Mouse (Mus musculus) natural killer cell, adult 2 months (primary cell): Measurements from ENCODE around the gene Tagap1.
"Not testable (repeated sequence)": the region's sequence is repeated elsewhere in the genome, so short reads cannot be mapped to it uniquely, and the experiment has no call there.

Source experiments
- DNase-seq, 2 experiments: peaks; one replicate each; pipeline ENCODE4 v3.0.0; 2022; ENCODE audit warnings: low spot score in 2 of 2

Gene Tagap1

GRCm38 (mm10) chr17:6960776-6961175, at the start of gene Tagap1:
Gene Tagap1 (minus strand): TSS chr17:6961156.
- peak; percentile 36 to 58 for DNase-seq

- DNase-seq: not testable (repeated sequence)
Observed at GRCm38 (mm10) chr17:7009901-7010300, 48.9 kb upstream of the Tagap1 start.

- not testable (repeated sequence) for DNase-seq
Observed at GRCm38 (mm10) chr17:7009440-7009839, 48.5 kb upstream of the Tagap1 start.

GRCm38 (mm10) chr17:7008885-7009284, 47.9 kb upstream of the Tagap1 start:
- DNase-seq: not testable (repeated sequence)

GRCm38 (mm10) chr17:7005646-7006045, 44.7 kb upstream of the Tagap1 start:
- DNase-seq: not testable (repeated sequence)

- DNase-seq: not testable (repeated sequence)
Observed at GRCm38 (mm10) chr17:7003392-7003791, 42.4 kb upstream of the Tagap1 start.

- not testable (repeated sequence) for DNase-seq
Observed at GRCm38 (mm10) chr17:7001790-7002585, 41.0 kb upstream of the Tagap1 start.

GRCm38 (mm10) chr17:6997778-6998490, 37.0 kb upstream of the Tagap1 start:
- not testable (repeated sequence) for DNase-seq

- not testable (repeated sequence) for DNase-seq
Observed at GRCm38 (mm10) chr17:6996826-6997225, 35.9 kb upstream of the Tagap1 start.

- DNase-seq: not testable (repeated sequence)
Observed at GRCm38 (mm10) chr17:6995504-6995903, 34.5 kb upstream of the Tagap1 start.

- not testable (repeated sequence) for DNase-seq
Observed at GRCm38 (mm10) chr17:6986118-6986517, 25.2 kb upstream of the Tagap1 start.

GRCm38 (mm10) chr17:6980144-6980543, 19.2 kb upstream of the Tagap1 start:
- not testable (repeated sequence) for DNase-seq

GRCm38 (mm10) chr17:6979380-6979779, 18.4 kb upstream of the Tagap1 start:
- DNase-seq: not testable (repeated sequence)

- DNase-seq: peak; percentile 80 to 83
Observed at GRCm38 (mm10) chr17:6978287-6979248, 17.6 kb upstream of the Tagap1 start, which contains the start of gene Gm49721. Gene Gm49721 (plus strand): TSS chr17:6978904.

GRCm38 (mm10) chr17:6974985-6975384, 14.0 kb upstream of the Tagap1 start:
- not testable (repeated sequence) for DNase-seq

GRCm38 (mm10) chr17:6972836-6973396, 12.0 kb upstream of the Tagap1 start:
- DNase-seq: not testable (repeated sequence)

GRCm38 (mm10) chr17:6971238-6971637, 10.3 kb upstream of the Tagap1 start:
- DNase-seq: not testable (repeated sequence)

GRCm38 (mm10) chr17:6970334-6970733, 9.4 kb upstream of the Tagap1 start, which contains the start of gene Rnaset2b:
Gene Rnaset2b (plus strand): TSS chr17:6970634.
- DNase-seq: not testable (repeated sequence)

GRCm38 (mm10) chr17:6967673-6968072, 6.7 kb upstream of the Tagap1 start:
- not testable (repeated sequence) for DNase-seq

GRCm38 (mm10) chr17:6965364-6965763, 4.4 kb upstream of the Tagap1 start:
- peak in 1 of 2 experiments; percentile 36 for DNase-seq

GRCm38 (mm10) chr17:6962936-6963335, 2.0 kb upstream of the Tagap1 start:
- not testable (repeated sequence) for DNase-seq
